Mouse (Mus musculus) granulocyte monocyte progenitor cell, adult 5-6 weeks (primary cell): ENCODE results near the gene Mageb5. TPM values are rescaled to one million over a fixed set of nuclear protein-coding genes. Genes with fewer than 3 reads are reported as not detected.
"Not testable (repeated sequence)": the region's sequence is repeated elsewhere in the genome, so short reads cannot be mapped to it uniquely, and the experiment has no call there.

Experiments
- ATAC-seq: replicated peaks from 2 replicates; pipeline ENCODE4 v1.8.0; 2016; ENCODE audit warnings: mild to moderate bottlenecking, moderate TSS enrichment, inconsistent platforms; ENCODE audit not compliant: poor library complexity, severe bottlenecking
- total RNA-seq, 2 experiments: library from RNA; stranded (forward) in 1 of 2; stranded (reverse) in 1 of 2; fragments of 200-712, 200-1000 nt in 1 of 2; fragments of >200 nt in 1 of 2; fragmentation: Nextera tagmentation in 1 of 2; gene quantifications; 2 replicates each; pipeline ENCODE4 v1.2.3; 2014 to 2017

Mageb5 gene
- total RNA-seq (2014; fragmentation: Nextera tagmentation), result not detected in 2 replicates
- not detected in 2 replicates for total RNA-seq (2017)

DNA sequence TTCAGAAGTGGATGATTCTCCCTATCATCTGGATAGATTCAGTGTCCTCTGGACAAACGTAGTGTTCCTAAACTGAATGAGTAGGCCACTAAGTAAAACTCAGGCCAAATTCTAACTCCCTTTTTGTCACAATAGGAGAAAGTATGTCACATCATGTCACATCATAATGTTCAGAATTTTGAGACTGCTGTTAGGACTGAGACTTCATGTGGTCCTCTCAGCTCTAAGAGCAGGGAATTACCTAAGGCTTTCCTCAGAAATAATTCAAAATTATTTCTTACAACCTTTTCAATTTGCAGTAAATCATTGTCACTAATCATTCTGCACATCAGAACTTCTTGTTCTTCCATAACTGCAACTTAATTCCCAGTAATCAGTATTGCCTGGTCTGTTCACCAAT is at the start of gene Mageb5:
Gene Mageb5, minus strand, starts transcription at position 101 of the 400 bp plus-strand sequence.
- not testable (repeated sequence) for ATAC-seq

- ATAC-seq, result not testable (repeated sequence)
These were observed 23.1 kb downstream of the Mageb5 start for GRCm38 (mm10) chrX:91759591-91760226.

Other genes starting within 250 kb of the Mageb5 start
- gene 1700084M14Rik, start 207.1 kb downstream of the Mageb5 start, total RNA-seq (2014; fragmentation: Nextera tagmentation), result not detected in 2 replicates
- gene 1700084M14Rik, start 207.1 kb downstream of the Mageb5 start, total RNA-seq (2017), result not detected in 2 replicates
- not detected in 2 replicates for gene Gm14781, start 150.8 kb downstream of the Mageb5 start, total RNA-seq (2014; fragmentation: Nextera tagmentation)
- not detected in 2 replicates for gene Gm14781, start 150.8 kb downstream of the Mageb5 start, total RNA-seq (2017)
- gene Mageb1, start 233.3 kb upstream of the Mageb5 start, total RNA-seq (2014; fragmentation: Nextera tagmentation), result not detected in 2 replicates
- gene Mageb1, start 233.3 kb upstream of the Mageb5 start, total RNA-seq (2017), result not detected in 2 replicates